Mouse (Mus musculus): ENCODE measurements around the gene Dcakd. TPM values are rescaled to one million over a fixed set of nuclear protein-coding genes. Genes with fewer than 3 reads are reported as not detected.

Gene Dcakd
- polyA plus RNA-seq, 1 experiment = 24.7 TPM

DNA sequence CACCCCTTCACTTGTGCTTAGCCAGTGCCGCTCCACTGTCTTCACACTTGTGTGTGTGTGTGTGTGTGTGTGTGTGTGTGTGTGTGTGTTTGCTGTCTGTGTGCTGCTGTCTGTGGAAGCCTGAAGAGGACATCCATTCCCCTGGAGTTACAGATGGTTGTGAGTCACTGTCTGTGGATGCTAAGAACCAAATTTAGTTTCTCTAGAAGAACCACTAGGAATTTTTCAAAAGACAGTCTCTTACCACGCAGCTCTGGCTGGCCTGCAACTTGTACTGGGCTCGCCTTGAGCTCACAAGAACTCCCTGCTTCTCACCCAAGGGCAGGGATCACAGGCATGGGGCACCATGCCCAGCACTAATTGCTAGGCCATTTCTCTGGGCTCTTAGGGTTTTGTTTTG, 4.9 kb upstream of the Dcakd start:
- H3K4me1 ChIP-seq (ENCODE audit: control insufficient read depth, insufficient read depth, insufficient read length) = no peaks in the 10 kb centered on the region
- DNase-seq (ENCODE audit: low read depth in 1 of 2, low spot score in 2 of 2) = no peak
- H3K36me3 ChIP-seq (ENCODE audit: control insufficient read depth, insufficient read depth, low read length) = 0 out of 2 replicates have a peak, but pooled peaks cover 3% of the 10 kb centered on the region
- no peak overlapping the region for H3K27ac ChIP-seq (ENCODE audit: insufficient read depth, low read length)
- 86% methylated on average over 3 of the region's 3 CpGs for WGBS
- no peak overlapping the region for H3K4me3 ChIP-seq (ENCODE audit: extremely low read depth, insufficient read depth, insufficient read length)
- TF ChIP-seq POLR2A (IDR thresholded peaks at IDR 0.05; ENCODE audit: low read depth, low read length) (no peak), CTCF (IDR thresholded peaks at IDR 0.05; ENCODE audit: extremely low read depth, insufficient read depth, insufficient read length, insufficient replicate concordance) (no peak)
- H3K27me3 ChIP-seq (ENCODE audit: control insufficient read depth, insufficient read depth, low read length) = no peaks in the 10 kb centered on the region

DNA sequence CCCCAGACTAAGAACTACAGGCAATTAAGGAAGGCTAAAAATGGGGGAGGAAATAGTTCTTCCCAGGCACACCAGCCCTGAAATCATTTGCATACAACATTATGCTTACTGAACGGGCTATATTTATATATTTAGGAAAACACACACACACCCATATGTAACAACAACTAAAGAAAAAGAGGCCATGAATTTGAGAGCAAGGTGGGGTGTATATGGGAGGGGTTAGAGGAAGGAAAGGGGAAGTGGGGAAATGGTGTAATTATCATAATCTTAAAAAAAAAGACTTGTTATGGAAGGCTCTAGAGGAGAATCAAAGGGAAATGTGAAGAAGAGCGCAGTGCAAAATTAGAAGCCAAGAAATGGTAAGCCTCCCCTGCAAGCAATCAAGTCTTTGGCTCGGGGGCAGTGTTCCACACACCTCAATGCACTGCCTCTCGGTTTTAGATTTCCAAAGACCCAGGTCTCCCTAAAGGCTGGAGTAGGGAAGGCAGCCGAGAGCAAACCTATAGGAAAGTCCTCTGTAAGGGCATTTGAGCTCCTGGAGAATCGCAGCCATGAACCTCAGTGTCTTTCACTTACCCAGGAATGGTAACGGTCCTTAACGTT, 460 bp downstream of the Dcakd start:
- no peak for TF ChIP-seq CTCF (IDR thresholded peaks at IDR 0.05; ENCODE audit: extremely low read depth, insufficient read depth, insufficient read length, insufficient replicate concordance)
- no peak for TF ChIP-seq POLR2A (IDR thresholded peaks at IDR 0.05; ENCODE audit: low read depth, low read length)
- H3K36me3 ChIP-seq (ENCODE audit: control insufficient read depth, insufficient read depth, low read length) = peaks cover 1% of the 10 kb centered on the region; the same call in 1 of the 2 replicates
- no peaks in the 10 kb centered on the region for H3K4me1 ChIP-seq (ENCODE audit: control insufficient read depth, insufficient read depth, insufficient read length)
- WGBS = 8% methylated on average over 8 of the region's 8 CpGs
- peak overlapping the region; percentile 69 for H3K4me3 ChIP-seq (ENCODE audit: extremely low read depth, insufficient read depth, insufficient read length)
- DNase-seq (ENCODE audit: low read depth in 1 of 2, low spot score in 2 of 2) = no peak
- no peaks in the 10 kb centered on the region for H3K27me3 ChIP-seq (ENCODE audit: control insufficient read depth, insufficient read depth, low read length)
- H3K27ac ChIP-seq (ENCODE audit: insufficient read depth, low read length) = peak overlapping the region; percentile 81

DNA sequence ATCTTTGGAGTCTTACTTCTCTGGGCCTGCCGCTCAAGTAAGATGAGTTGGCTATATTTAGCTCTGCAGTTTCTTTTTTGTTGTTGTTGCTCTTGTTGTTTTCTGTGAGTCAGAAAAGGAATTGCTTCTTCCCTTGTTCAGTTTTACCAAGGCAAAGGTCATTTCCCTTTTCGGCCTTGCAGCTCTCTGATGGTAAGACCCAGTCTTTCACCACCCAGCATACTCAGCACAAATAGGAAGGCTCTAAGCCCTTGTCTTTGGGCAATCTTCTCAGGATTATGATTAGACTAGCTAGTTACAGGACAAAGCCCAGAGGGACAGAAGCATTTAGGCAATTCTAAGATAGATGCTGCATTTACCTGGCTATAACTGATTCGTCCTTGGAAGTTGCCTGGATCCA, 1.2 kb downstream of the Dcakd start:
- Histone ChIP-seq H3K27me3 (ENCODE audit: control insufficient read depth, insufficient read depth, low read length) (no peaks in the 10 kb centered on the region), H3K36me3 (ENCODE audit: control insufficient read depth, insufficient read depth, low read length) (peaks cover 1% of the 10 kb centered on the region; the same call in 1 of the 2 replicates), H3K27ac (ENCODE audit: insufficient read depth, low read length) (no peak overlapping the region), H3K4me3 (ENCODE audit: extremely low read depth, insufficient read depth, insufficient read length) (no peak overlapping the region), H3K4me1 (ENCODE audit: control insufficient read depth, insufficient read depth, insufficient read length) (no peaks in the 10 kb centered on the region)
- DNase-seq (ENCODE audit: low read depth in 1 of 2, low spot score in 2 of 2) = no peak
- TF ChIP-seq CTCF (IDR thresholded peaks at IDR 0.05; ENCODE audit: extremely low read depth, insufficient read depth, insufficient read length, insufficient replicate concordance) (no peak), POLR2A (IDR thresholded peaks at IDR 0.05; ENCODE audit: low read depth, low read length) (no peak)
- WGBS = 75% methylated on average over 3 of the region's 3 CpGs

DNA sequence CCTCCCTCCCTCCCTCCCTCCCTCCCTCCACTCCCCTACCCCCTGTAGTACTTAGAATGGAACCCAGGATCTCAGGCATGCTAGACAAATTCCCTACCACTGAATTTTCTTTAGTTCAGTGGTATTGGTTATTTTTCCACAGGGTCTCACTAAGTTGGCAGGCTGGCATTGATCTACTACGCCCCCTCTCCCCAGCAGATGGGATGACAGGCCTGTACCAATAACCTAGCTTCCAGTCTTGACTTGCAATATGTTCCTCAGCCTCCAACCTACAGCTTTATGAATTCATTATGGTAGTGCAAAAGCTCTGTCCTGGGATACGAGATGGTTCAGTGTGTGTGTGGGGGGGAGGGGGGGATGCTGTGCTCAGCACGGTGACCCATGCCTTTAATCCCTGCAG, 4.2 kb downstream of the Dcakd start:
- DNase-seq (ENCODE audit: low read depth in 1 of 2, low spot score in 2 of 2) = no peak
- H3K4me3 ChIP-seq (ENCODE audit: extremely low read depth, insufficient read depth, insufficient read length) = no peak overlapping the region
- H3K27me3 ChIP-seq (ENCODE audit: control insufficient read depth, insufficient read depth, low read length) = no peaks in the 10 kb centered on the region
- H3K36me3 ChIP-seq (ENCODE audit: control insufficient read depth, insufficient read depth, low read length) = peaks cover 1% of the 10 kb centered on the region; the same call in 1 of the 2 replicates
- no peak overlapping the region for H3K27ac ChIP-seq (ENCODE audit: insufficient read depth, low read length)
- no peak for TF ChIP-seq POLR2A (IDR thresholded peaks at IDR 0.05; ENCODE audit: low read depth, low read length)
- no peak for TF ChIP-seq CTCF (IDR thresholded peaks at IDR 0.05; ENCODE audit: extremely low read depth, insufficient read depth, insufficient read length, insufficient replicate concordance)
- H3K4me1 ChIP-seq (ENCODE audit: control insufficient read depth, insufficient read depth, insufficient read length) = no peaks in the 10 kb centered on the region
- 91% methylated on average over 3 of the region's 3 CpGs for WGBS

DNA sequence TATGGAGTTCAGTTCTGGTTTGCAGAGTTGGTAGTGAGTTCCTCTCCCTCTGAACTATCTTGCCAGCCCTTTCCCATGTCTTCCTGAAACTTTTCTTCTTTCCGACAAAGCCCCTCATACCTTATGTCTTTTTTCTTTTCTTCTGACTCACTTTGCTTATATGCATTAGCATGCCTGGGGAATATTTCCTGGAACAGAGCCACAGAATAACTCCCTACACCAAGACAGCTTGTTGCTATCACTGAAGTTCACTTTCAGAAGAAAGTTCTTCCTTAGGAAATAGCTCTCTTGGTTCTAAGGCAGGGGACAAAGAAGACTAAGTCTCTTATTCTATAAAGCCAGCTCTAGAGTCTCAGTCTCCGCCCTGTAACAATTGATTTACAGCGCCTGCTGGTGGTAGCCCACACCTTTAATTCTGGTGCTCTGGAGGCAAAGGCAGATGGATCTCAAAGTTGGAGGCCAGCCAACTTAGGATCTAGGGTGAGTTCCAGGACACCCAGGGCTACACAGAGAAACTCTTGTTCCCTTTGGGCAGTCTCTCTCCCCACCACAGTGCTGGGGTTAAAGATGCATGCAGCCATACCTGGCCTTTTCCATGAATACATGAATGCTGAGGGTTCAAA, 7.3 kb downstream of the Dcakd start:
- no peak for DNase-seq (ENCODE audit: low read depth in 1 of 2, low spot score in 2 of 2)
- no peak for TF ChIP-seq CTCF (IDR thresholded peaks at IDR 0.05; ENCODE audit: extremely low read depth, insufficient read depth, insufficient read length, insufficient replicate concordance)
- no peak for TF ChIP-seq POLR2A (IDR thresholded peaks at IDR 0.05; ENCODE audit: low read depth, low read length)
- H3K36me3 ChIP-seq (ENCODE audit: control insufficient read depth, insufficient read depth, low read length) = peaks cover 1% of the 10 kb centered on the region; the same call in 1 of the 2 replicates
- no peak overlapping the region for H3K27ac ChIP-seq (ENCODE audit: insufficient read depth, low read length)
- H3K4me3 ChIP-seq (ENCODE audit: extremely low read depth, insufficient read depth, insufficient read length) = no peak overlapping the region
- WGBS = 90% methylated on average over 3 of the region's 3 CpGs
- no peaks in the 10 kb centered on the region for H3K4me1 ChIP-seq (ENCODE audit: control insufficient read depth, insufficient read depth, insufficient read length)
- H3K27me3 ChIP-seq (ENCODE audit: control insufficient read depth, insufficient read depth, low read length) = no peaks in the 10 kb centered on the region

DNA sequence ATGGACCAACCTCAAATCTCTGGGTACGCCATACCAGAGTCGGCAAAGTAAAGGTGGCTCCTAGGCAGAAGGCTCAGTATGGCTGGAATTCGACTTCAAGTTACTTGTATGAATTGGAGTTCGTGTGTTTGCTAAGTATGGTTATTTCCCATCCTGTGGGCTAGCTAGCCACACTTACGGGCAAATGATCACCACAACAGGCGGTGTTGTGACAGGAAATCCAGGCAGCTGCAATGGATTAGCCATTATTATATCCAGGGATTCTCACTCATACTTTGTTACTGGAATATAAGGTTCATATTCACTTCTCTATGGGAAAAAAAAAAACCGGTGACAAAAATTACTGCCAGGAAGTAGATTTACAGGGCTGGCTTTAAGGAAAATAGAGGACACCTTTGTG, 8.8 kb downstream of the Dcakd start:
- no peaks in the 10 kb centered on the region for H3K27me3 ChIP-seq (ENCODE audit: control insufficient read depth, insufficient read depth, low read length)
- H3K27ac ChIP-seq (ENCODE audit: insufficient read depth, low read length) = no peak overlapping the region
- TF ChIP-seq CTCF (IDR thresholded peaks at IDR 0.05; ENCODE audit: extremely low read depth, insufficient read depth, insufficient read length, insufficient replicate concordance) (no peak), POLR2A (IDR thresholded peaks at IDR 0.05; ENCODE audit: low read depth, low read length) (no peak)
- WGBS = 90% methylated on average over 7 of the region's 7 CpGs
- peaks cover 1% of the 10 kb centered on the region; the same call in 1 of the 2 replicates for H3K36me3 ChIP-seq (ENCODE audit: control insufficient read depth, insufficient read depth, low read length)
- H3K4me1 ChIP-seq (ENCODE audit: control insufficient read depth, insufficient read depth, insufficient read length) = no peaks in the 10 kb centered on the region
- no peak for DNase-seq (ENCODE audit: low read depth in 1 of 2, low spot score in 2 of 2)
- H3K4me3 ChIP-seq (ENCODE audit: extremely low read depth, insufficient read depth, insufficient read length) = no peak overlapping the region

DNA sequence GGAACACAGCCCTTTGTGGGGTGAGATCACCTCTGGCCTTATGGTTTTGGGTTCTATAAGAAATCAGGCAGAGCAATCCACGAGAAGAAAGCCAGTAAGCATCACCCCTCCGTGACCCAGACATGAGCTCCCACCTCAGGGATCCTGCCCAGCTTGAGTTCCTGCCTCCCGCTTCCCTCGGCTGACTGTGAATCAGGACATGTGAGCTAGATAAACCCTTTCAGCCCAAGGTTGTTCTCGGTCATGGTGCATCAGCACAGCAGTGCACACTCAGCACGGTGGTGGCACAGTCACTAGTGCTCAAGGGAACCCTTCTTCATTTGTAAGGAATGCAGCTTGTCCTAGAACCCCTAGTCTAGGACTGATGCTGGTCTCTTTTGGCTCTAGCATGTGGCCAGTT, 9.3 kb downstream of the Dcakd start:
- no peaks in the 10 kb centered on the region for H3K36me3 ChIP-seq (ENCODE audit: control insufficient read depth, insufficient read depth, low read length)
- TF ChIP-seq CTCF (IDR thresholded peaks at IDR 0.05; ENCODE audit: extremely low read depth, insufficient read depth, insufficient read length, insufficient replicate concordance) (no peak), POLR2A (IDR thresholded peaks at IDR 0.05; ENCODE audit: low read depth, low read length) (no peak)
- no peak overlapping the region for H3K4me3 ChIP-seq (ENCODE audit: extremely low read depth, insufficient read depth, insufficient read length)
- WGBS = 85% methylated on average over 6 of the region's 6 CpGs
- no peaks in the 10 kb centered on the region for H3K27me3 ChIP-seq (ENCODE audit: control insufficient read depth, insufficient read depth, low read length)
- H3K27ac ChIP-seq (ENCODE audit: insufficient read depth, low read length) = no peak overlapping the region
- no peaks in the 10 kb centered on the region for H3K4me1 ChIP-seq (ENCODE audit: control insufficient read depth, insufficient read depth, insufficient read length)
- no peak for DNase-seq (ENCODE audit: low read depth in 1 of 2, low spot score in 2 of 2)
